Mouse (Mus musculus) kidney, postnatal 4 days (tissue): Measurements from ENCODE around the gene Ddr1.
A peak's percentile ranks its signal among the peaks of the same experiment; 100 is the strongest.
"Not testable (repeated sequence)": the region's sequence is repeated elsewhere in the genome, so short reads cannot be mapped to it uniquely, and the experiment has no call there.

Source experiments
- DNase-seq, 2 experiments: peaks; one replicate each; pipeline ENCODE4 v3.0.0; 2021; ENCODE audit warnings: mixed read lengths in 2 of 2

Gene Ddr1

DNA sequence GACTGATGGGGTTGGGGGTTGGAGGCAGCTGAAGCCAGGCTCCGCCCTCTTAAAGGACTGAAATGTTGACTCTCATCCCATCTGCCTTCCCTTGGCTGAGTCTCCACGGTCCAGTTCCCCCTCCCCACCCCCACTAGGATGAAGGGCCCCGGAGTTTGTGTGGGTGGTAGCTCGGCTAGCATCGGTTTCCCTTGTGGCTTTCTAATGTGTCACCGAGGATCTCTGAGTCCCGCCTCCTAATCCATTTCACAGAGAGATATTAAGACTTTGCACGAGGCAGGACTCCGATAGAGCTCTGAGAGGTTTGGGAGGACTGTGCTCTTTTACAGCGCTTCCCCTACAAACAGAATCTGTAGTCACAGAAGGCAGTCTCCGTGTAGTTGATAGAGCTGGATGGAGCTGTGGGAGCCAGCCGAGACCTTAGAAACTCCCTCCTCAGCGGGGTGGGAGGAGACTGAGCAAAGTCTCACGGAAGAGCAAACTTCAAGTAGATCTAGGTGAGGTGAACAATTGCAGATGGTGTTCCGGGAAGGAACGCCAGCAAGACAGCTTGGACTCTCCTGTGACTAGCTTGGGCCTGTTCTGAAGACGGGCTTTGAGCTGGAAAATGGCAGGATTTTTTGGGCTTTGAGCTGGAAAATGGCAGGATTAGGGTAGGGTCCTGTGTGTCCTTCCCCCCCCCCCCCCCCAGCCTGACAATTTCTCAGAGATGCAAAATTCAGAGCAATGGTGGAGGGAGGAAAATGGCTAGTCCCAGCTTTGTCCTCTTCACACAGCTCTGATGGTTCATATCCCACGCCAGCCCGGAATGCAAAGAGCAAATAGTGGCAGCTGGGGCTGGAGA lies at the start of gene Ddr1:
Gene Ddr1 (minus strand): TSS at position 1 of the 844 bp plus-strand sequence.
- peak; percentile 77 to 87 for DNase-seq

GRCm38 (mm10) chr17:35753668-35754067 lies 49.2 kb upstream of the Ddr1 start:
- DNase-seq: no peak

GRCm38 (mm10) chr17:35752221-35752811 lies 47.9 kb upstream of the Ddr1 start:
- DNase-seq: peak; percentile 36 to 49

GRCm38 (mm10) chr17:35749685-35750084 lies 45.3 kb upstream of the Ddr1 start:
- no peak for DNase-seq

- no peak for DNase-seq
Measured at GRCm38 (mm10) chr17:35744361-35744760, 39.9 kb upstream of the Ddr1 start.

GRCm38 (mm10) chr17:35742948-35743347 lies 38.5 kb upstream of the Ddr1 start:
- no peak for DNase-seq

DNA sequence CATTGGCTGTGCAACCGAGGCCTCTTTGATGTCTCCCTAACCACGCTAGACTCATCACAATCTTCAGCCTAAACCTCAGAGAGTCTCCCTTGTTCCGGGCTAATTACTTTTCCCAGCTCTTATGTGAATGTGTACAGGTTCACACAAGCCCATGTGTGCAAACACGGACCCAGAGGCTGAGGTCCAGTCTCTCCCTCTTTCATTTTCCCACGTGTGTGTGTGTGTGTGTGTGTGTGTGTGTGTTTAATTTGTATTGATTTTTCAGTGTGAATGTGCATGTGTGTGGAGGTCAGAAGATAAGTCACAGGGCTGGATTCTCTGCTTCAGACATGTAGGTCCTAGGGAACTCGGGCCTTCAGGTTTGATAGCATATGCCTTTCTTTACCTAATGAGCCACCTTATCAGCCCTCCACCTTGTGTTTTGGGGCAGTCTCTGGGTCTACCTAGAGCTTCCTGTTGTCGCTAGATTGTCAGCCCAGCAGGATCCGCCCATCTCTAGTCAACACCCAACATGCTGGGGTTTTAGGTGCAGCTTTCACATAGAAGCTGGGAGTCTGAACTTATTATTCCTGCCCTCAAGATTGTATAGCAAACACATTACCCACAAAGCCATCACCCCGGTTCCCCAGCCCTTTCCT lies 37.3 kb upstream of the Ddr1 start:
- DNase-seq: no peak

GRCm38 (mm10) chr17:35740276-35740880 lies 36.0 kb upstream of the Ddr1 start:
- DNase-seq: no peak

- DNase-seq: peak; percentile 92 to 94
Measured at GRCm38 (mm10) chr17:35739675-35740074, 35.3 kb upstream of the Ddr1 start.

- peak; percentile 86 to 91 for DNase-seq
Measured at GRCm38 (mm10) chr17:35737743-35738142, 33.3 kb upstream of the Ddr1 start.

DNA sequence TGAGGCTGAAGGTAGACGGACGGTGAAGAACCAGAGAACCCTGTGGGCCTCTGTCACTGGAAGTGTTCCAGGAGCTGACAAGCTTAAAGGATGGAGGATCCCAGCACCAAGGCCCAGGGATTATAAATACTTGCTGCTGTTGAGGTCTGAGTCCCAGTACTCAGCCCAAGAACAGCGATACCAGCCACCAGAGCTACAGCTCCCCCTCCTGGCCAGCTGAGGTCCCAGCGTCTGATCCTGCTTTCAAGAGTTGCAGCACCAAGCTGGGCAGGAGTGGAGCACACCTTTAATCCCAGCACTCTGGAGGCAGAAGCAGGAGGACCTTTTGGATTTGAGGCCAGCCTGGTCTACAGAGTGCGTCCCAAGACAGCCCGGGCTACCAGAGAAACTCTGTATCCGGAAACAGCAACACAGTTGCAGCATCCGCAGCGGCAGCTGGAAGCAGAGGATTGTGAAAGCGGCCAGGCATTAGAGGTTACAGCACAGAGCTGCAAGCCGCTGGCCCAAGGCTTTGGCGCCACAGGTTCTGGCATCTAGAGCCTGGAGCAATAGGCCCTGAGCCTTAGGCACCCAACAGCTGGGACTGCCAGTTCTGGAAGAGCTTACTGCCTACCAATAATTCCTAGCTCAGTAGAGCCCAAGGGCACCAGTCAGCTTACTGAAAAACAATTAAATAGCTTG lies 32.0 kb upstream of the Ddr1 start:
- peak; percentile 86 to 89 for DNase-seq

DNA sequence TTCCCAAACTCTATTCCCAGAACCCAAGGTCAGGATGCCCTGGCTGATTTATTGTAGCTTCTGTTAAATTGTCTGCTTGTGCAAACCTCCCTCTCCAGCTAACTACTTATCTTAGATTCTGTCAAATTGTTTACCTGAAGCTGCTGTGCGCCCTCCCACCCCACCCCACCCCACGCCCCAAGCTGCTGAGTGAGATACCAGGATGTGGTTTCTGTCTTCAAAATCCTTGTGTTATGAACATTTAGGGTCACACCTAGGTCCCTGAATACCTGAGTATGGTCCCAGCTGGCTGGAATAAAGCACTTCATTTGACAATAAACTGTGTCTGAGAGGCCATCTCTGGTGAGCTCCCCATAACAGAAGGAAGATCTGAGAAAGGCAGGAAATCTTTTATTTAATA lies 30.1 kb upstream of the Ddr1 start:
- no peak for DNase-seq

GRCm38 (mm10) chr17:35733398-35733797 lies 29.0 kb upstream of the Ddr1 start:
- no peak for DNase-seq

DNA sequence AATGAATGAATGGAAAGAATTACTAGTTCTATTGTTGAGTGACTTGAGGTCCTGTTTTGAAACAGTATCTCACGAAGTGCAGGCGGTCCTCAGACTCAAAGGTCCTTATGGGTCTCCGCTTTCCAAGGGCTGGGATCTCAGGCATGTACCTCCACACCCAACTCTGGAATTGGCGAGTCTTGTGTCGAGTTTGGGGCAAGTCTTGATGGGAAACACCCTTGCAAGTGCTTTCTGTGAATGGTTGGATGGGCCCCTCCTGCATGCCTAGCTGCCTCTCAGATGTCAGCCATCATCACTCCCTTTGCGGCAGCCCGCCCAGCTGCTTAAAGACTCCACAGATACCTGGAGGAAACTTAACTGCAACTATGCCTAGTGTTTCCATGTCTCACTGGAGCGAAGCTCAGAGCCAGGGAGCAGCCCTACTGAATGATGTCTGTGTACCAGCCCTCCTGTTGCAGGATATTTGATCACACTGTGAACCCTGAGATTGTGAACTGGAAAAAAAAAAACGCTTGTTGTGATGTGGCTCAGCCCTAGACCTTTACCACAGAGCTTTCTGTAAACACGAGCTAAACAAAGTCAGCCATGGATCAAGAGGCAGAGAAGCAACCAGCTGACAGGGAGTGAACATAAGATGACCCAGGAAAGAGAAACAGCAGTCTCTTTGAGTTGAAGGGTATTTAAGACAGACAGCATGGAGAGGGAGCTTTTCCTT lies 27.2 kb upstream of the Ddr1 start:
- DNase-seq: peak in 1 of 2 experiments; percentile 39

GRCm38 (mm10) chr17:35730112-35730511 lies 25.7 kb upstream of the Ddr1 start:
- not testable (repeated sequence) for DNase-seq

DNA sequence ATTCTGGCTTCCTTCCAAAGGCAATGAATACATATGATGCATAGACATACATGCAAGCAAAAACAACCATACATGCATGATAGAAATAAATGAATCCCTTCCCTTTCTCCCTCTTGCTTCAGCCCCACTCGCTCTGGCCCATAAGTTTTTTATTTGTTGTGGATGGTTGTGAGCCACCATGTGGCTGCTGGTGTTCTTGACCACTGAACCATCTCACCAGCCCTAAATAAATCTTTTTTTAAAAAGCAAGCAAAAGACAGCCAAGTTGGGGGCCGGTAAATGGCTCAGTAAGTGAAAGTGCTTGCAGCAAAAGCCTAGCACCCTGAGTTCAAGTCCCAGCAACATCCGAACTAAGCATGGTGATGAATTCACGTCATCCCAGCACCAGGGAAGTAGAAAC lies 24.4 kb upstream of the Ddr1 start:
- no peak for DNase-seq

- no peak for DNase-seq
Measured at GRCm38 (mm10) chr17:35727471-35728205, 23.2 kb upstream of the Ddr1 start.

DNA sequence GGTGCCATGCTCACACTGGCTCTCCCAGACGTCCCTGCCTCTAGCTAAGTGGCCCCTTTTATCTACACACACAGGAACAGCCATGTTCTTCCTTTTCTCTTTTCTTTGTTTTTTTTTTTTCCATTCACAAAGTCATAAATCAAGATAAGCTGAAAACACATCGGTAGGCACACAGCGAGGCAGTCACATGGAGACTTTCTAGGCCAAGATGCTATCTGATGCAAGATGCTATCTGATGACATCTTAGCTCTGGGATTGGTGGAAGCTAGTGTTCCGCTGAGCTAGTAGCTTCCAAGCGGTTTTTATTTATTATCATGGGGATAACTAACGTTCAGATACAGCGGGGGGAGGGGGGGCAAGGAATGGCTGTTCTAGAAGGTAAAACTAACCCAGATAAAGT lies 22.6 kb upstream of the Ddr1 start:
- no peak for DNase-seq

DNA sequence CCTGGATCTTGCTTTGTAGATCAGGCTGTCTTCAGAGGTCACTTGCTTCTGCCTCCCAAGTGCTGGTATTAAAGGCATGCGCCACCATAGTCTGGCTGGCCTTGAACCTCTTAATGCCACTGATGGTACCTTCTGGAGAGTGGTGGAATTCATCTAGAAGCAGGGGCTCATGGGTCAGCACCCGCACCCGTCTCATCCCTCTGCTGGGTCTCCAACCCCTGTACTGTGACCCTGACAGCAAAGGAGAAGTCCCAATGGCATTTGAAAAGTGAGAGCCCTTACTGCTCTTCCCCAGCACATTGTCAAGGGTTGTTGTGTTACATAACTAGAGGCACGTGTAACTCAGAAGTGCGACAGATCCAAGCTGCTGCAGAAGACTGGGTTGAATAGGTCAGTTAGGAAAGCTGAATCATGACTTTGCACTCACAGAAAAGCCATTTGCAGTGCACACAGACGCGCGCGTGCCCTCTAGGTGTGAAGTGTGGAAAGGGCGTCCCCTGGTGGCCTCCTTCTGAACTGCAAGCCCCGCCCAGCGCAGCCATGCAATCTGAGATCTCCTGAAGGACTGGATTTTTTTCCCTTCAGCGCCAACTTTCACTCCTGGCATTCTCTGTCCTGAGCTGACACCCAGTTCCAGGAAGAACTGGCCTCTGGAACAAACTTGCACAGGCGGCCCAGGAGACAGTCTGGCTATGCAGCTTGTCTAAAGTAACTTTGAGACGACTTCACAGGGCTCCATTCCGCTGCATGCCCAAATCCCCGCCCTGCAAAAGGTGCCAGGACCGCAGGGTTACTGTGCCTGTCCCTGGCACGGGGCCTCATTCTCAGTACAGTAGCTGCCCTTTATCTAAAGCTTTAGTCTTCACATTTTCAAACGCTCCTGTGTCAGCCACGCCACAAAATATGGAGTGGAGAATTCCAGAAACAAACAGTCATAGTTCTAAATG lies 21.1 kb upstream of the Ddr1 start:
- DNase-seq: peak; percentile 96

GRCm38 (mm10) chr17:35721676-35722075 lies 17.3 kb upstream of the Ddr1 start:
- peak; percentile 37 to 59 for DNase-seq
